Mouse (Mus musculus): ENCODE data around the gene Prpf38a. TPM values are rescaled to one million over a fixed set of nuclear protein-coding genes. Genes with fewer than 3 reads are reported as not detected.
A peak's percentile ranks its signal among the peaks of the same experiment; 100 is the strongest.

The Prpf38a gene
- 19.5 and 43.3 TPM in 2 replicates for polyA plus RNA-seq (2011; ENCODE audit: insufficient read depth, insufficient read length, low replicate concordance, missing spikeins)

GRCm38 (mm10) chr4:108578840-108579742 lies at the start of gene Prpf38a, which contains the start of gene Orc1:
Gene Prpf38a, minus strand, starts transcription at chr4:108579336.
Gene Orc1, plus strand, starts transcription at chr4:108579423.
- Histone ChIP-seq H3K4me1 (ENCODE audit: control insufficient read depth, insufficient read depth, low read length) (no peaks in the 10 kb centered on the region; the same call in 1 of the 2 replicates), H3K4me3 (replicated peaks; ENCODE audit: control insufficient read depth, low read depth, low read length) (peak within 1 kb of the TSS; percentile 89), H3K27ac (ENCODE audit: control insufficient read depth, insufficient read depth, low read depth, low read length, poor library complexity) (peak within 1 kb of the TSS; percentile 69)
- 0 out of 2 replicates have a peak, but pooled peaks have one; percentile 12 for TF ChIP-seq CTCF (IDR thresholded peaks at IDR 0.05; ENCODE audit: control insufficient read depth, insufficient read depth, low read length)
- TF ChIP-seq POLR2A (IDR thresholded peaks at IDR 0.05; ENCODE audit: borderline replicate concordance, control insufficient read depth, low read depth, low read length), result peak; percentile 89
- under 1% methylated on average over 64 of the region's 64 CpGs for whole genome bisulfite sequencing

GRCm38 (mm10) chr4:108627066-108627465 lies 47.9 kb upstream of the Prpf38a start:
- H3K4me1 ChIP-seq (ENCODE audit: control insufficient read depth, insufficient read depth, low read length), result no peaks in the 10 kb centered on the region
- H3K27ac ChIP-seq (ENCODE audit: control insufficient read depth, insufficient read depth, low read depth, low read length, poor library complexity), result no peak overlapping the region
- no peak overlapping the region for H3K4me3 ChIP-seq (replicated peaks; ENCODE audit: control insufficient read depth, low read depth, low read length)
- TF ChIP-seq POLR2A (IDR thresholded peaks at IDR 0.05; ENCODE audit: borderline replicate concordance, control insufficient read depth, low read depth, low read length) (no peak), CTCF (IDR thresholded peaks at IDR 0.05; ENCODE audit: control insufficient read depth, insufficient read depth, low read length) (no peak)
- WGBS, result 84% methylated on average over 5 of the region's 5 CpGs

GRCm38 (mm10) chr4:108621504-108621903 lies 42.4 kb upstream of the Prpf38a start:
- H3K4me3 ChIP-seq (replicated peaks; ENCODE audit: control insufficient read depth, low read depth, low read length), result no peak overlapping the region
- 87% methylated on average over 6 of the region's 6 CpGs for WGBS
- TF ChIP-seq POLR2A (IDR thresholded peaks at IDR 0.05; ENCODE audit: borderline replicate concordance, control insufficient read depth, low read depth, low read length) (no peak), CTCF (IDR thresholded peaks at IDR 0.05; ENCODE audit: control insufficient read depth, insufficient read depth, low read length) (no peak)

GRCm38 (mm10) chr4:108620536-108620935 lies 41.4 kb upstream of the Prpf38a start:
- H3K4me3 ChIP-seq (replicated peaks; ENCODE audit: control insufficient read depth, low read depth, low read length), result peak overlapping the region; percentile 92
- TF ChIP-seq POLR2A (IDR thresholded peaks at IDR 0.05; ENCODE audit: borderline replicate concordance, control insufficient read depth, low read depth, low read length) (no peak), CTCF (IDR thresholded peaks at IDR 0.05; ENCODE audit: control insufficient read depth, insufficient read depth, low read length) (no peak)
- peaks cover 3% of the 10 kb centered on the region; the same call in 1 of the 2 replicates for H3K4me1 ChIP-seq (ENCODE audit: control insufficient read depth, insufficient read depth, low read length)
- WGBS, result 11% methylated on average over 8 of the region's 8 CpGs
- no peak overlapping the region for H3K27ac ChIP-seq (ENCODE audit: control insufficient read depth, insufficient read depth, low read depth, low read length, poor library complexity)

More at GRCm38 (mm10) chr4:108621504-108621903, 42.4 kb upstream of the Prpf38a start:
- peaks cover 3% of the 10 kb centered on the region; the same call in 1 of the 2 replicates for H3K4me1 ChIP-seq (ENCODE audit: control insufficient read depth, insufficient read depth, low read length)
- H3K27ac ChIP-seq (ENCODE audit: control insufficient read depth, insufficient read depth, low read depth, low read length, poor library complexity), result no peak overlapping the region

- under 1% methylated on average over 86 of the region's 86 CpGs for WGBS
- Histone ChIP-seq H3K4me3 (replicated peaks; ENCODE audit: control insufficient read depth, low read depth, low read length) (peak within 1 kb of the TSS; percentile 92), H3K4me1 (ENCODE audit: control insufficient read depth, insufficient read depth, low read length) (peaks cover 3% of the 10 kb centered on the region; the same call in 1 of the 2 replicates), H3K27ac (ENCODE audit: control insufficient read depth, insufficient read depth, low read depth, low read length, poor library complexity) (peak within 1 kb of the TSS; percentile 83)
- TF ChIP-seq CTCF (IDR thresholded peaks at IDR 0.05; ENCODE audit: control insufficient read depth, insufficient read depth, low read length) (0 out of 2 replicates have a peak, but pooled peaks have one; percentile 5), POLR2A (IDR thresholded peaks at IDR 0.05; ENCODE audit: borderline replicate concordance, control insufficient read depth, low read depth, low read length) (peak; percentile 75; the same call in 1 of the 2 replicates)
Observed at GRCm38 (mm10) chr4:108619587-108620341, 40.6 kb upstream of the Prpf38a start, which contains the start of gene Cc2d1b. Gene Cc2d1b, plus strand, starts transcription at chr4:108619940.

- peaks cover 3% of the 10 kb centered on the region; the same call in 1 of the 2 replicates for H3K4me1 ChIP-seq (ENCODE audit: control insufficient read depth, insufficient read depth, low read length)
- TF ChIP-seq POLR2A (IDR thresholded peaks at IDR 0.05; ENCODE audit: borderline replicate concordance, control insufficient read depth, low read depth, low read length) (no peak), CTCF (IDR thresholded peaks at IDR 0.05; ENCODE audit: control insufficient read depth, insufficient read depth, low read length) (no peak)
- H3K4me3 ChIP-seq (replicated peaks; ENCODE audit: control insufficient read depth, low read depth, low read length), result peak overlapping the region; percentile 92
- H3K27ac ChIP-seq (ENCODE audit: control insufficient read depth, insufficient read depth, low read depth, low read length, poor library complexity), result peak overlapping the region; percentile 43
- WGBS, result 4% methylated on average over 10 of the region's 10 CpGs
Observed at GRCm38 (mm10) chr4:108619165-108619564, 40.0 kb upstream of the Prpf38a start.

- Histone ChIP-seq H3K4me3 (replicated peaks; ENCODE audit: control insufficient read depth, low read depth, low read length) (no peak overlapping the region), H3K27ac (ENCODE audit: control insufficient read depth, insufficient read depth, low read depth, low read length, poor library complexity) (no peak overlapping the region), H3K4me1 (ENCODE audit: control insufficient read depth, insufficient read depth, low read length) (peaks cover 3% of the 10 kb centered on the region; the same call in 1 of the 2 replicates)
- WGBS, result 81% methylated on average over 4 of the region's 4 CpGs
- TF ChIP-seq CTCF (IDR thresholded peaks at IDR 0.05; ENCODE audit: control insufficient read depth, insufficient read depth, low read length) (no peak), POLR2A (IDR thresholded peaks at IDR 0.05; ENCODE audit: borderline replicate concordance, control insufficient read depth, low read depth, low read length) (no peak)
Observed at GRCm38 (mm10) chr4:108618586-108618985, 39.5 kb upstream of the Prpf38a start.
